Mouse (Mus musculus) liver, postnatal 0 days (tissue): ENCODE results near the gene E130309D02Rik. TPM values are rescaled to one million over a fixed set of nuclear protein-coding genes. Genes with fewer than 3 reads are reported as not detected.

ENCODE experiments used
- ATAC-seq: fragments of 200-750 bp; cut with Nextera tagmentation; 2 replicates; pipeline ENCODE4 v1.8.0; 2017; ENCODE audit warnings: mild to moderate bottlenecking, moderate library complexity
- DNase-seq: peaks from one replicate; pipeline ENCODE4 v3.0.0-alpha.2; 2016
- H3K27ac ChIP-seq: fragments of 300-500 bp; sonication (generic); 2 replicates; pipeline ENCODE4 v1.5.1; 2014; ENCODE audit warnings: antibody characterized with exemption, moderate library complexity, mild to moderate bottlenecking, low read depth
- H3K27me3 ChIP-seq: fragments of 300-500 bp; sonication (generic); 2 replicates; pipeline ENCODE4 v1.6.1; 2014; ENCODE audit warnings: low read length, control low read depth, mixed read lengths; ENCODE audit not compliant: insufficient read depth
- H3K36me3 ChIP-seq: fragments of 300-500 bp; sonication (generic); replicated peaks from 2 replicates; pipeline ENCODE4 v1.6.1; 2014; ENCODE audit warnings: mild to moderate bottlenecking, control low read depth, low read length, moderate library complexity, mixed read lengths; ENCODE audit not compliant: insufficient read depth
- H3K4me1 ChIP-seq: fragments of 300-500 bp; sonication (generic); 2 replicates; pipeline ENCODE4 v1.6.1; 2014; ENCODE audit warnings: antibody characterized with exemption, mild to moderate bottlenecking, control low read depth; ENCODE audit not compliant: insufficient read depth
- H3K4me2 ChIP-seq: fragments of 300-500 bp; sonication (generic); 2 replicates; pipeline ENCODE4 v1.6.1; 2014; ENCODE audit warnings: low read depth, mild to moderate bottlenecking, low read length, moderate library complexity, mixed read lengths
- H3K4me3 ChIP-seq: fragments of 300-500 bp; sonication (generic); 2 replicates; pipeline ENCODE4 v1.5.1; 2014; ENCODE audit warnings: low read depth, low read length
- H3K9ac ChIP-seq: fragments of 300-500 bp; sonication (generic); replicated peaks from 2 replicates; pipeline ENCODE4 v1.6.1; 2014; ENCODE audit warnings: mild to moderate bottlenecking, moderate library complexity
- H3K9me3 ChIP-seq: fragments of 300-500 bp; sonication (generic); 2 replicates; pipeline ENCODE4 v1.6.1; 2016; ENCODE audit warnings: mild to moderate bottlenecking, control low read depth, low read length, mixed read lengths
- CTCF ChIP-seq: sonication (generic); IDR thresholded peaks from 2 replicates; pipeline ENCODE4 v1.5.1; 2016; ENCODE audit warnings: antibody characterized with exemption, low read depth
- EP300 ChIP-seq: IDR thresholded peaks from 2 replicates; pipeline ENCODE4 v1.6.1; 2016; ENCODE audit warnings: antibody characterized with exemption, low read depth, mild to moderate bottlenecking
- WGBS: fragments of 180-500 bp; shearing (Covaris S2); extraction: QIAGEN DNeasy Blood & Tissue Kit; methylation state at CpG from one replicate; pipeline ENCODE4 v1.1.7; 2014; ENCODE audit not compliant: insufficient replicate concordance; 5-methylcytosine and 5-hydroxymethylcytosine counted together
- polyA plus RNA-seq: library from polyadenylated mRNA; unstranded; fragments of >200 nt; fragmentation: Nextera tagmentation; extraction: Ambion mirVana; gene quantifications from 2 replicates; pipeline ENCODE4 v1.2.1, GENCODE M21; 2015

The E130309D02Rik gene
- polyA plus RNA-seq, 1 experiment from 2014 or later = 12.8 TPM

DNA sequence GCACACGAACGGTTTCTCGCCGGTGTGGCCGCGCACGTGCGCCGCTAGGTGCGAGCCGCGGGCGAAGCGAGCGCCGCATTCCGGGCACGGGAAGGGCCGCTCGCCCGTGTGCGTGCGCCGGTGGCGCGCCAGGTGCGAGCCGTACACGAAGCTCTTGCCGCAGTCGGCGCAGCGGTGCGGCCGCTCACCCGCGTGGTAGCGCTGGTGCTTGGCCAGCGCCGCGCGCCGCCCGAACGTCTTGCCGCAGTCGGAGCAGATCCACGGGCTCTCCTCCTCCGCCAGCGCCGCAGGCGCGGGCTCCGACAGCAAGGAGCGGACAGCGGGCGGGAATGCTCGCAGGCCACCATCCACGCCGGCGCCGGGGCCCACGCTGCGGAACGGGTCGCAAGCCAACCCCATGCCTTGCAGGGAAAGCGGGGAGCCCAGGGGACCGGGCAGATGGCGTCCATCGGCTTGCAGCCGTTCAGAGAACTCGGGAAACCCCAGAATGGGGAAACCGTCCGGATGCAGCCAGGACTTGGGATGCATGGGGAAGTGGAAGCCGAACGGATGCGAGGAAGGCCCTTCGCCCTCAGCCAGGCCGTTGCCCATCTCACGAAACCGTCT, 61.2 kb downstream of the E130309D02Rik start:
- peak overlapping the region; percentile 32 for H3K4me3 ChIP-seq
- H3K36me3 ChIP-seq = 0 out of 2 replicates have a peak, but pooled peaks cover 2% of the 10 kb centered on the region
- DNase-seq (no peak), ATAC-seq (peak; percentile 27; the same call in 1 of the 2 replicates)
- WGBS = 5% methylated on average over 65 of the region's 81 CpGs
- peaks cover 61% of the 10 kb centered on the region for H3K27me3 ChIP-seq
- H3K4me1 ChIP-seq = peaks cover 8% of the 10 kb centered on the region
- H3K9me3 ChIP-seq = no peaks in the 10 kb centered on the region
- no peak for TF ChIP-seq CTCF
- no peak for TF ChIP-seq EP300
- no peak overlapping the region for H3K9ac ChIP-seq
- H3K4me2 ChIP-seq = peak overlapping the region; percentile 58
- no peak overlapping the region for H3K27ac ChIP-seq

DNA sequence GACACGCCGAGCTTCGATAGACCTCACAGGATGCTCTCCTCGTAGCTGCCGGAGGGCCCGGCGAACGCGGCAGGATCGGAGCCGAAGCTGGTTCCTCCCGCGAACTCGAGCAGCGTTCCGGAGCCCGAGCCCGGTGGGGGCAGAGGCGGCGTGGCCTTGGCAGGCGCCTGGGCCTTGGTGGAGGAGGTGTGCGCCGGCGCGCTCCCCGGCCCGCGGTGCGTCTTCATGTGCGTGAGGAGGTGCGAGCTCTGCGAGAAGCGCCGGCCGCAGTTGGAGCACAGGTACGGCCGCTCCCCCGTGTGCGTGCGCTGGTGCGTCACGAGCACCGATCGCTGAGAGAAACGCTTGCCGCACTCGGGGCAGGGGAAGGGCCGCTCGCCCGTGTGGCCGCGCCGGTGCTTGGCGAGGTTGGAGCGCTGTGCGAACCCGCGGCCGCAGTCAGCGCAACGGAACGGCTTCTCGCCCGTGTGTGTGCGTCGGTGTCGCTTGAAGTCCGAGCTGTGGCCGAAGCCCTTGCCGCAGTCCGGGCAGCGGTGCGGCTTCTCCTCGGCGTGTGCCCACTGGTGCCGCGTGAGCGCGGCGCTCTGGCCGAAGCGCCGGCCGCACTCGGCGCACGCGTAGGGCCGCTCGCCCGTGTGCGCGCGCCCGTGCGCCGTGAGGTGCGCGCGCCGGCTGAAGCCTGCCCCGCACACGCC, 61.8 kb downstream of the E130309D02Rik start:
- Histone ChIP-seq H3K9ac (no peak overlapping the region), H3K4me2 (peak overlapping the region; percentile 58), H3K9me3 (no peaks in the 10 kb centered on the region), H3K4me1 (peaks cover 8% of the 10 kb centered on the region), H3K27me3 (peaks cover 61% of the 10 kb centered on the region), H3K4me3 (peak overlapping the region; percentile 32), H3K27ac (no peak overlapping the region), H3K36me3 (0 out of 2 replicates have a peak, but pooled peaks cover 4% of the 10 kb centered on the region)
- peak; percentile 21; the same call in 1 of the 2 replicates for ATAC-seq
- DNase-seq = no peak
- 3% methylated on average over 102 of the region's 103 CpGs for WGBS
- TF ChIP-seq CTCF (no peak), EP300 (no peak)

- H3K4me2 ChIP-seq = no peak overlapping the region
- 14% methylated on average over 18 of the region's 18 CpGs for WGBS
- H3K27me3 ChIP-seq = peaks cover 61% of the 10 kb centered on the region
These were observed 62.4 kb downstream of the E130309D02Rik start for GRCm38 (mm10) chr5:143252791-143253185.

GRCm38 (mm10) chr5:143252039-143252438, 63.1 kb downstream of the E130309D02Rik start:
- H3K9ac ChIP-seq = no peak overlapping the region
- no peak overlapping the region for H3K4me3 ChIP-seq
- H3K9me3 ChIP-seq = no peaks in the 10 kb centered on the region
- peaks cover 56% of the 10 kb centered on the region for H3K27me3 ChIP-seq
- 50% methylated on average over 6 of the region's 6 CpGs for WGBS
- TF ChIP-seq CTCF (no peak), EP300 (no peak)
- DNase-seq (no peak), ATAC-seq (no peak)
- peaks cover 8% of the 10 kb centered on the region for H3K4me1 ChIP-seq
- peaks cover 8% of the 10 kb centered on the region; the same call in 1 of the 2 replicates for H3K36me3 ChIP-seq
- H3K4me2 ChIP-seq = no peak overlapping the region
- H3K27ac ChIP-seq = no peak overlapping the region

More at GRCm38 (mm10) chr5:143252791-143253185, 62.4 kb downstream of the E130309D02Rik start:
- H3K9me3 ChIP-seq = no peaks in the 10 kb centered on the region
- no peak overlapping the region for H3K27ac ChIP-seq
- 0 out of 2 replicates have a peak, but pooled peaks cover 4% of the 10 kb centered on the region for H3K36me3 ChIP-seq
- 0 out of 2 replicates have a peak overlapping the region, but pooled peaks have one; percentile 32 for H3K4me3 ChIP-seq
- H3K9ac ChIP-seq = no peak overlapping the region
- DNase-seq (no peak), ATAC-seq (no peak)
- no peak for TF ChIP-seq EP300
- no peak for TF ChIP-seq CTCF
- H3K4me1 ChIP-seq = peaks cover 8% of the 10 kb centered on the region

Other genes with a start within 250 kb of the E130309D02Rik start
- 8.4 and 10.5 TPM in 2 replicates for gene Rnf216, start 202.4 kb downstream of the E130309D02Rik start, polyA plus RNA-seq
- 0.11 TPM in 1 of 2 replicates, not detected in the other for gene Olfr718-ps1, start 167.8 kb downstream of the E130309D02Rik start, polyA plus RNA-seq
- 1.5 and 1.6 TPM in 2 replicates for gene Rbak, start 134.6 kb downstream of the E130309D02Rik start, polyA plus RNA-seq
- not detected in 2 replicates for gene Spdye4b, start 134.3 kb downstream of the E130309D02Rik start, polyA plus RNA-seq
- not detected in 2 replicates for gene Spdye4a, start 88.5 kb downstream of the E130309D02Rik start, polyA plus RNA-seq
- 1.4 and 1.5 TPM in 2 replicates for gene Zfp12, start 80.2 kb downstream of the E130309D02Rik start, polyA plus RNA-seq
- 0.39 and 0.41 TPM in 2 replicates for gene Zfp316, start 45.3 kb downstream of the E130309D02Rik start, polyA plus RNA-seq
- not detected in 2 replicates for gene Zfp853, start 21.7 kb downstream of the E130309D02Rik start, polyA plus RNA-seq
- gene Zdhhc4, start 13.9 kb upstream of the E130309D02Rik start, polyA plus RNA-seq = 32.8 and 34.6 TPM in 2 replicates
- not detected in 2 replicates for gene Grid2ip, start 42.0 kb upstream of the E130309D02Rik start, polyA plus RNA-seq
- gene Kdelr2, start 88.5 kb upstream of the E130309D02Rik start, polyA plus RNA-seq = 146 and 160 TPM in 2 replicates
- gene Daglb, start 149.2 kb upstream of the E130309D02Rik start, polyA plus RNA-seq = 4.8 and 5.6 TPM in 2 replicates
- 162 and 173 TPM in 2 replicates for gene Rac1, start 212.7 kb upstream of the E130309D02Rik start, polyA plus RNA-seq